Mouse (Mus musculus) telencephalon, adult 2 months (tissue): ENCODE data around the gene Proser3.
A peak's percentile ranks its signal among the peaks of the same experiment; 100 is the strongest.

Source experiments
- DNase-seq: peaks from one replicate; pipeline ENCODE4 v3.0.0-alpha.2; 2011; ENCODE audit warnings: low read depth, low spot score

The Proser3 gene

DNA sequence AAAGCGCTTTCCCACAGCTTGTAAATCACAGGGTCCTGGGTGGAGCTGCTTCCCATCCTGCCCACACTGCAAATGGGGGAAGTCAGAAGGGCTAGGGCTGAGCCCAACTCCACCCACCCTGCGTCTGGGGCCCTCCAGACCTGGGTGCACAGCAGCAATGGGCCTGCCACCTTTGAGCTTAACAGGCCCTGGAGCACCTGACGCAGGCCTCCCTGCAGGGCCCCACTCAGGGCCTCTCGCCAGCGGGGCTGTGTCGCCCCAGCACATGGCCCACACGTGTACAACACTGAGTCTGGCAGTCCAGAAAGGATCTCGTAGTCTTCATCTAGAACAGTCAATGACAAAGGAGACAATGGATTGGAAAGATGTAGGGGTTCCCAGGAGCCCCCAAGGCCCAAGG is 27.9 kb upstream of the Proser3 start:
- DNase-seq = no peak

DNA sequence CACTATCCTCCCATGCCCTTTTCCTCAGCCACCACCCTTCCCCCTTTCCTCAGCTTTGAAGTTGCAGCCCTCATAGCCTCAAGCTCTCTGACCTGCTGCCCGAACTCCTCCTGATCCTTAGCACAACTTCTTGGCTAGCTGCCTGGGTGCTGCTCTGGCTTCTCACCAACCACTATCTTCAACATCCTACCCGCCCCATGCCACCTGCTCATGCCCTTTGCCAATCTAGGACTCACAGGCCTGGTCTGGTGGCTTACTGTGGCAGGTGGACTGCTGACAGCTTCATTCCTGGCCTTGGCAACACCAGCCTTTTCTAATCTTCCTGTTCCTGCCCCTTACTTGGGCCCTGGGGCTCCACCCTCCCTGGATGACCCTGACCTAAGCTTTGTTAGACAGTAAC is 20.9 kb upstream of the Proser3 start:
- no peak for DNase-seq

GRCm38 (mm10) chr7:30572389-30572788 is 20.3 kb upstream of the Proser3 start:
- no peak for DNase-seq

DNA sequence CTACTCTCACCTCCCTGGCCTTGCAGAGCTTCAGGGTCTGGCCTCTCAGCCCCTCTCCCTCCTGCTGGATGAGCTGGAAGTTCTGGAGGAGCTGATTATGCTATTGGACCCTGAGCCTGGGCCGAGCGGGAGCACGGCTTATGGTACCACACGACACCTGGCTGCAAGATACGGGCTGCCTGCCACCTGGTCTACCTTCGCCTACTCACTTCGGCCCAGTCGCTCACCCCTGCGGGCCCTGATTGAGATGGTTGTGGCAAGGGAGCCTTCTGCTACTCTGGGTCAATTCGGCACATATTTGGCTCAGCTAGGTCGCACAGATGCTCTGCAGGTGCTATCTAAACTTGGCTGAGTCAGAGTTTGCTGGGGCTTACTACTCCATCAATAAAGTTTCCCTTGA is 15.5 kb upstream of the Proser3 start:
- no peak for DNase-seq

GRCm38 (mm10) chr7:30566033-30566432 is 13.9 kb upstream of the Proser3 start:
- DNase-seq = no peak

DNA sequence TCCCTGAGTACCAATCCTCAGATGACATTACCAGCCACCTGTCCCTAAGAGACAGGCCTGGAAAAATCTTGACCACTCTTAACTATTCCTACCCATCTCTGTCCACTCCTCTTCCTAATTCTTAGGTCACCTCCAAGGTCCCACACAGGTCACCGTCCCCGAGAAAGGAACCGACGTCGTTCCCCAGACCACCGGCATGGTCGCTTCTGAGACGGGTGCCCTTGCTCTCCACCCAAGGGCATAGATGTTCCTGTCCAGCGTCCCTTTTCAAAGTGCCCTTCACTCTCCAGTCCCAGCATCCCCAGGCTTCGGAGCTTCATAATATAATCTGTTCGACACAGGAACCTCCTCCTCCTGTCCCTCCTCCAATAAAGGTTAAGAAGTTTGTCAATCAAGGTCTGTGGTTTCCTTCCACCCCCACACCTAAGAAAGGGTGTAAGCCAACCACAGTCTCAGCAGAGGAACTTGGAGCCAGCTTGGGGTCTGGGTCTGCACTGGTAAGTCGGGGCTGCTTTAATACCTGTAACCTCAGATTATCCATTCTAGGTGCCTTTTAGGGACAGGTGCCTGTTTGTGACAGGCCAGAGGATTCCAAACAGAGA is 13.0 kb upstream of the Proser3 start, which contains the start of gene Igflr1:
Gene Igflr1, plus strand, starts transcription at position 458 of the 602 bp plus-strand sequence.
- no peak for DNase-seq

- no peak for DNase-seq
These were observed 11.8 kb upstream of the Proser3 start for GRCm38 (mm10) chr7:30563906-30564280.

DNA sequence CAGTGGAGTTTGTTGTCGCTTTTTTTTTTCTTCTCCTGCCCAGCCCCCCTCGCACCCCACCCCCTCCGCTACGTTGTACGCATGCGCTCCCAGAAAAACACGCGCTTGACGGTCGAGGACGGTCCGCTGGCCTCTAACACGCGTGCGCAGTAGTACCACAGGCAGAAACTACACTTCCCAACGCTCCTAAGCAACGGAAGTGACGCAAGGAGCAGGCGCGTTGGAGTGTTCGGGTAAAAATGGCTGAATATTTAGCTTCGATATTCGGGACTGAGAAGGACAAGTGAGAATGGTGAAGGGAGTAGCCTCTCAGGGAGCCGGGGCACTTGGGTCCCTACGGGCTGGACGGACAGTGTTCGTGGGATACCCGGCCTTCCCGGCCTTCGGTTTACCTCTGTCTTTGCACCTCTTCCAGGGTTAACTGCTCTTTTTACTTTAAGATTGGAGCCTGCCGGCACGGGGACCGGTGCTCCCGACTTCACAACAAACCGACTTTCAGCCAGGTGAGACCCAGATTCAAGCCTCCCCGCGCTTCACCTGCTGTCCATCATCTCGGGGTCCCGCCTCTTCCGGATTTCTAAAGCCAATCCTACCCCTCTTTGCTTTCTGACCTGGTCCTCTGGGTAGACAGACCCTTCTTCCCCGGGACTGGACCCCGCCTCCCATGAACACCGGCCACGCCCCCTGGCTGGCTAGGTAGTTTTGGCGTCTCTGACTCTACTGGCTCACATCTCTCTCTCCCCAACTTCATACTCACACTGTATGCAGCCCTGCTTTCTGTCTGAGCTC is 11.2 kb upstream of the Proser3 start, which contains the start of the genes U2af1l4, Gm49396 and Psenen:
Gene U2af1l4, plus strand, starts transcription at position 185 of the 789 bp plus-strand sequence.
Gene Gm49396, plus strand, starts transcription at position 228 of the 789 bp plus-strand sequence.
Gene Psenen, minus strand, starts transcription at position 511 of the 789 bp plus-strand sequence.
- peak; percentile 96 for DNase-seq

- DNase-seq = no peak
These were observed 10.5 kb upstream of the Proser3 start for GRCm38 (mm10) chr7:30562526-30563116.

GRCm38 (mm10) chr7:30560296-30560695 is 8.2 kb upstream of the Proser3 start:
- no peak for DNase-seq

DNA sequence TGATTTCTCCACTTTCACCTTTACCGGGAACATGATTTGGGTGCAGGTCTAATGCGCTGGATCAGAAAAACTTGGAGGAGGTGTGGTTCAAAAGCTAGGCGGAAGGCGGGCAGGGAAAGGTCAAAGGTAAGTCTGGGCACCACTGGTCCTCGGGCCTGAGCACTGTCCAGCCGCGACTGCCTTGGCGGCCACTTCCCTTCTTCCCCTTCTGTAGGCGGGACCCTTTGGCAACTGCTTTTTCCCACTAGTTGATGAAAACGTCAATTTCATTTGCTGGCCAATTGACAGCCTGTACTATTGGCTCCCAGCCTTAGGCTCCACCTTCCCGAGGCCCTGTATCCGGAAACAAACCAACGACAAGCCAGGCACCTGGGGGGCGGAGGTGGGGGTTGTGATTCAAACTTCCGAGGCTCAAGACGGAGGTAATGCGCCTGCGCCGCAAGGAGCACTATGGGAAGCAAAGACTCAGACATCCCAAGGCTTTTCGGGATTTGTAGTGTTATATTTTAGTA is 7.4 kb upstream of the Proser3 start, which contains the start of gene Lin37:
Gene Lin37, minus strand, starts transcription at position 396 of the 512 bp plus-strand sequence.
- peak; percentile 100 for DNase-seq

DNA sequence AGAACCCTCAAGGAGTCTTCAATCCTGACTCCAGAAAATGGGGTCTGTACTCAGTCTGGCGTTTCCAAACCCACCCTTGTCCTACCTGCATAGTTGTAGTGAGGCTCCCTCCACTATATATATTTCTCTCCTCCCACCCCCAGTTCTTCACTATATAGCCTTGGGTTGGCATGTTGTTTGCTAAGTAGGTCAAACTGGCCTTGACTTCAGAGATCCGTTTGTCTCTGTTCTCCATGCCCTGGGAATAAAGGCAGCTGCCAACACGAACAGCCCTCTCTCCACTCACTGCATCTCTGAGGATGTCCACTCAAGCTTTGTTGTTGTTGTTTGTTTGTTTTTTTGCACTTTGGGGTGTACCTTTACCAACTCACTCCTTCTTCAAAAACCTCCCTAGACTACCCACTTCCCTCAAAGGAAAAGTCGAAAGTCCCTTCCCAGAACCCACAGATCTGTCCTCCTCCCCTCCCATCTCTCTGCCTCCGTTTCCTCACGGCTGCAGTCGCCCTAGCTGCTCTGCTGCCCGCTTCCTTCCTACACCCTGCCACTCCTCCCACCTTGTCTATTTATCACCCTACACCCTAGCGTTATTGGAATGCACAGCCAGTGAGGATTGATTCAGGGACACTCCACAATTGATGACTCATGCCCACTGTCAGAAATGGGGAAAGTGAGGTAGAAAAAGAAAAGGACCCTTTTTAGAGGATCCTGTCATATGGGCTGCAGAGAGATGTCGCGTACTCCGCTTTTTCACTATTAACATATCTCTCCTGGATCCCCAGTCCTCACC is 6.8 kb upstream of the Proser3 start:
- no peak for DNase-seq

DNA sequence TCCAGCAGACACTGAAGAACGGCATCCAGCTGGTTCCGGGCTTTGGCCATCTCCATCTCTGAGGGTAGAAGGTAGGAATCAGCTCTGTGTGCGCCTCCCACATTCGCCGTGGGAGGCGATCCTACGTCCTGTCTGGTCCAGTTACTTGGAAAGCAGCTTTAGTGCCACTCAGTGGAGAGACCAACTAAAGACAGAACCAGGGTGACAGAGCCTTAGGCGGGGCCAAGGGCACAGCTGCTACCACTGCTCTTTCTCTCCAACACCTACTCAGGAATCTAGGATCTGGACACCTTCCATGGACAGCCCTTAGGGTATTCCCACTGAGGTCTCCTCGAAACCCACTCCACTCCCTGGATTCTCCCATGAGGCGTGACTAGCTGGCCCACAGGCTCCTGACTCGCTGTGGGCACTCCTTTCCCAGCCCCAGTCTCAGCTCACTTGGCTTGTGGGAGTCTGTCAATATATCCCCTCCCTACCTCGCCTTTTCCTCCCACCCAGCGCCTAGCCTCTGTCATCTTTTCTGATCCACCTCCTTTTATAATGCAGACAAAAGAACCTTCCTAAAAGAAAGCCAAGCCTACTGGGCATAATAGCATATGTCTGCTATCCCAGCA is 5.9 kb upstream of the Proser3 start:
- DNase-seq = no peak

DNA sequence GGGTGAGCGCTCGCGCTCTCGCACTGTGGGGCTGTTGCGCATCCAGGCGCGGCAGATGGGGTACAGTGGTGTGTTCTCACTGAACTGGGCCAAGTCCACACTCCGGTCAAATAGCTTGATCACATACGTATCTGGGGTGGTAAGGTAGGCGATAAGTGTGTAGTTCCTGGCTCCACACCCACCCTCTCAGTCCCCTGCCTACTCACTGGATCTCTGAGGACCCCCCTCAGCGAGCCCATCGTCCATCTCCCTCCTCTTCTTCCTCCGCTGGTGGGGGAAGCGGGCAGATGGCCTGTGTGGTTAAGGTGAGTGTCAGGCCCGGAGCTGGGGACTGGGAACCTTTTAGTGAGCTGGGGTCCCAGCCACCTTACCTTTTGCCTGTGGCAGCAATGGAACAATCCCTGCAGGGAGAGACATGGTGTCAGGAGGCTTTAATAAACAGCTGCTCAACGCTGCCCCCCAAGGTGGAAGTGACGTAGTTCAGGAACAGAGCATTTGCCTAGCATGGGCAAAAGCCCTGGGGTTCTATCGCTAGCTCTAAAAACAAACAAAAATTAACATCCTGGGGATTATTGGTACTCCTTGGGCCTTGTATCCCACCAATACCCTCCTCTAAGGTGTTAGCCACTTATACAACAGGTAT is 4.9 kb upstream of the Proser3 start:
- no peak for DNase-seq

DNA sequence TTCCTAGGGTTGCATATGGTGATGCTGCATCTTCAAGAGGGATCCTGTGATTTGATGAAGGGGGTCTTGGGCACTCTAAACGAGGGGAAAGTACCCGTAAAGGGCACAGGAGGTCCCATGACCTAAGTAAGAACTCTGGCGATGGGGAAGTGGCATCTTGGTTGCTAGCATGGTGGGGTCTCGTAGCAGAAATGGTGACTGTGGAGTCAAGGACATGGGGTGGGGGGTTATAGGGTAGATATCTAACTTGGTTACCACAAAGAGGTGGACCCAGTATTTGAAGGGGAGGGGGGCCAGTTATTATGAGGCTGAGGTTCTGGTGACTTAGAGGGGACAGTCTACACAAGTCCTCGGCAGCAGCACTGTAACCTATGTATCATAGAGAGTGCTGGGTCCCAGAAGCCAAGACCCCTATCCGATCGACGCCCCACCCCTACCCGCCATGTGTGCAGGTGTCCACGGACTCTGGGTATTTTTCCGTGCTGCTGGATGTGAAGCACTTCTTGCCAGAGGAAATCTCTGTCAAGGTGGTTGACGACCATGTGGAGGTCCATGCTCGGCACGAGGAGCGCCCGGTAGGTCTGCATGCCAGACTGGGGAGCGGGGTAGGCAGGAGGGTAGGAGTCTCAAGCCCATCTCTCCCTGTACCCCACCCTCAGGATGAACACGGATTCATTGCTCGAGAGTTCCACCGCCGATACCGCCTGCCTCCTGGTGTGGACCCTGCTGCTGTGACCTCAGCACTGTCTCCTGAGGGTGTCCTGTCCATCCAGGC is 1.9 kb upstream of the Proser3 start:
- DNase-seq = no peak

DNA sequence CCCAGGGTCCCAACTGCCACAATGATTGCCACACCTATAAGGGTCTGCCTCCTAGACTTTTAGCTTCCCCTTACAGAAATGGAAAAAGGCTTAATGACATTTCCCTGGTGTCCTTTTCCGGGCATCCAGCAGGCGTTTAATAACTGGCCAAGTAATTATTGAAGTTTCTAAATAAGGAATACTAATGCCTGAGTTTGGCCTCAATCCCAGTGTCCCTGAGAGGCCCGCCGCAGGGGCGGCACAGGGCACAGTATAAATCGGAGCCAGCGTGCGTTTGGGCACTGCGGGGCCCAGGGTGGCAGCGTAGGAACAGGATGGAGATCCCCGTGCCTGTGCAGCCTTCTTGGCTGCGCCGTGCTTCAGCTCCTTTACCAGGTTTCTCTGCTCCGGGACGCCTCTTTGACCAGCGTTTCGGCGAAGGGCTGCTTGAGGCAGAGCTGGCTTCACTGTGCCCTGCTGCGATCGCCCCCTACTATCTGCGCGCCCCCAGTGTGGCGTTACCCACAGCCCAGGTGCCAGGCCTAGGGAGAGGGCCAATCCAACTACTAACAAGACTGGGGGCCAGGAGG is 1.0 kb upstream of the Proser3 start:
- no peak for DNase-seq

DNA sequence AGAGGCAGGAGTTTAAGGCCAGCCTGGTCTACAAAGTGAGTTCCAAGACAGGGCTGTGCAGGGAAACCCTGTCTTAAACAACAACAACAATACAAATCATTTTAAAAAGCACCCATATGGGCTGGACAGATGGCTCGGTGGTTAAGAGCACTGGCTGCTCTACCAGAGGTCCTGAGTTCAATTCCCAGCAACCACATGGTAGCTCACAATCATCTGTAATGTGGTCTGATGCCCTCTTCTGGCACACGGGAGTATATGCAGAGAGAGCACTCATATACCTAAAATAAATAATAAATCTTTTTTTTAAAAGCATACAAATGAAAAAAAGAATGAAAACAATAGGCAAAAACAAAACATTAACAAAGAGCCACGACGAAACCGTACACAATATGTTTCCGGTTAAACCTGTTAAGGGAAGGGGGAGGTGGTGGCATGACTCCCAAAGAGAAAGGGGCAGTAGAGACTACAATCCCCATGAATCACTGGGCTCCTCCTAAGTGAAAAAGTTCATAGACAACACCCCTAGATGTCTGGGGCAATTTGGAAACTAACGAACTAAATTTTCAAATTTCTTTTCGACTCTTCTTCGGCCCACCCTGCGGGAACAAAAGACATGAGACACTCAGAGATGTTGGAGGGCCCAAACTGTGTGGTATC is 526 bp downstream of the Proser3 start:
- no peak for DNase-seq

DNA sequence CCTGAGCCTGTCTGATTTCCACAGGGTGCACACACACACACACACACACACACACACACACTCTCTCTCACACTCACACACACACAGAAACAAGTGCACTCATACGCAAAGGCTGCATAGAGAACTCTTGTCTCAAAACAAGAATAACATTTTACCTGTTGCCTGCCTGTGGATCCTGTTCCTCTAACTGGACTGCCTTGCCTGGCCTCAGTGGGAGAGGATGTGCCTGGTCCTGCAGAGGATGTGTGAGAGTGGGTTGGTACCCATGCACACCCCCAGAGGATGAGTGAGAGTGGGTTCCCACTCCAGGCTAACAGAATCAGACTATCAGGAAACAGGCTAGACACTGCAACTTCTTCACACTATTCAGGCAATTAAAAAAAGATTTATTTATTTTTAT is 1.5 kb downstream of the Proser3 start:
- DNase-seq = no peak

DNA sequence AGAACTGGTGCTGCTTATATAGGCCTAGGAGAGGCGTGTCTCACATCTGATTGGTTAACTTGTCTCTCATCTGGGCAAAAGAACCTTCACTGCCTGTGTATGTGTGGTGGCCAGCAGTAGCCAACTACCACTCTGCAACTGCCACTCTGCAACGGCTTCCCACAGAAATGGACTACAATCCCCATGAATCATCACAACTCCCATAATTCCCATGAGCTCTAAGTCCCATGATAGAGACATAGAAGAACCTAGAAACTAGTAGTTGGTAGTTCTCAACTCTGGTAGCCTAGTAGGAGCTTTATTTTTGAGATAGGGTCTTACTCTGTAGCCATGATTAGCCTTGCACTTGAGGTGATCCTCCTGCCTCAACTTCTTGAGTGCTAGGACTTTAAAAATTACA is 2.2 kb downstream of the Proser3 start:
- no peak for DNase-seq
